9 mouse cellular contexts compared by ENCODE assay signal in genomic region chr2:152544691-152545090, GRCm38 (mm10). TPM values are rescaled to one million over a fixed set of nuclear protein-coding genes. Genes with fewer than 3 reads are reported as not detected.
DNase-seq lines count a peak whose midpoint lies in the region; ATAC-seq and TF ChIP-seq lines count a peak whose summit lies in the region.
"Had no signal": no experiment of that assay in that cellular context is flagged by ENCODE, and none has a peak within 500 bp of the region (broad histone marks: within the 10 kb centered on the region; RNA-seq: fewer than 3 reads in every experiment).

No protein-coding gene starts in this region.

- H3K4me3 ChIP-seq in cortical plate, adult 2 months (ENCODE audit: insufficient read depth, low read length) = no peak overlapping the region
- no peak overlapping the region for H3K4me3 ChIP-seq in hindbrain, embryonic 13.5 days

- TF ChIP-seq POLR2A in cortical plate, adult 2 months (IDR thresholded peaks at IDR 0.05; ENCODE audit: extremely low read depth, insufficient read depth, low read length) = no peak

- no peak overlapping the region for H3K4me2 ChIP-seq in hindbrain, embryonic 13.5 days

- H3K36me3 ChIP-seq in hindbrain, embryonic 13.5 days = no peaks in the 10 kb centered on the region

- WGBS in hindbrain, embryonic 13.5 days = 27% methylated on average over 4 of the region's 4 CpGs

- H3K4me1 ChIP-seq in cortical plate, adult 2 months (ENCODE audit: control insufficient read depth, insufficient read depth, low read length) = no peaks in the 10 kb centered on the region
- H3K4me1 ChIP-seq in hindbrain, embryonic 13.5 days (replicated peaks) = no peaks in the 10 kb centered on the region

- peak; percentile 3 to 5 for DNase-seq in heart, adult 18-20 months
- DNase-seq in heart, adult 11 months = no peak
- peak; percentile 36 for DNase-seq in WW6 (ENCODE audit: low read depth, low spot score)
- peak; percentile 84 for DNase-seq in layer of hippocampus, adult 9-11 months
- peak; percentile 75 for DNase-seq in testis, postnatal 10 days (ENCODE audit: low spot score)

- ATAC-seq in hindbrain, embryonic 13.5 days (ENCODE audit: low FRiP score) = 0 out of 2 replicates have a peak, but pooled peaks have one; percentile 52
- peak; percentile 43; the same call in 1 of the 2 replicates for ATAC-seq in megakaryocyte, adult 5-6 weeks (ENCODE audit: poor library complexity, severe bottlenecking)

- H3K9me3 ChIP-seq in hindbrain, embryonic 13.5 days = no peaks in the 10 kb centered on the region

- TF ChIP-seq CTCF in cortical plate, adult 2 months (IDR thresholded peaks at IDR 0.05; ENCODE audit: extremely low read depth, insufficient read depth, low read length) = peak; percentile 65

- H3K27me3 ChIP-seq in hindbrain, embryonic 13.5 days = no peaks in the 10 kb centered on the region

- H3K27ac ChIP-seq in cortical plate, adult 2 months (ENCODE audit: insufficient read depth, low read length) = no peak overlapping the region
- H3K27ac ChIP-seq in hindbrain, embryonic 13.5 days = no peak overlapping the region

- H3K9ac ChIP-seq in hindbrain, embryonic 13.5 days = no peak overlapping the region

RNA-seq across cellular contexts. Expression of gene Defb29, which starts 4.8 kb away (rescaled TPM):
- not detected for total RNA-seq in heart, adult 18-20 months (2021)
- not detected in 2 replicates for polyA plus RNA-seq in cortical plate, adult 2 months (2012; rRNA removed)
- not detected in 2 replicates for polyA plus RNA-seq in hindbrain, embryonic 13.5 days (2015; fragmentation: Nextera tagmentation; extraction: Ambion mirVana)
- total RNA-seq in megakaryocyte, adult 5-6 weeks (2015) = not detected in 2 replicates
- not detected in 2 replicates for total RNA-seq in megakaryocyte, adult 5-6 weeks (2017)
- polyA plus RNA-seq: liver, embryonic 16.5 days had no signal

RNA-seq across cellular contexts. Expression of gene Gm17416, which starts 24.4 kb away (rescaled TPM):
- total RNA-seq in heart, adult 18-20 months (2021) = not detected
- polyA plus RNA-seq in cortical plate, adult 2 months (2012; rRNA removed) = not detected in 2 replicates
- polyA plus RNA-seq in hindbrain, embryonic 13.5 days (2015; fragmentation: Nextera tagmentation; extraction: Ambion mirVana) = not detected in 2 replicates
- total RNA-seq in megakaryocyte, adult 5-6 weeks (2015) = not detected in 2 replicates
- not detected in 2 replicates for total RNA-seq in megakaryocyte, adult 5-6 weeks (2017)
- polyA plus RNA-seq: liver, embryonic 16.5 days had no signal

RNA-seq across cellular contexts. Expression of gene Defb28, which starts 26.6 kb away (rescaled TPM):
- total RNA-seq in heart, adult 18-20 months (2021) = not detected
- polyA plus RNA-seq in cortical plate, adult 2 months (2012; rRNA removed) = not detected in 2 replicates
- not detected in 2 replicates for polyA plus RNA-seq in hindbrain, embryonic 13.5 days (2015; fragmentation: Nextera tagmentation; extraction: Ambion mirVana)
- not detected in 2 replicates for total RNA-seq in megakaryocyte, adult 5-6 weeks (2015)
- total RNA-seq in megakaryocyte, adult 5-6 weeks (2017) = not detected in 2 replicates
- polyA plus RNA-seq: liver, embryonic 16.5 days had no signal

RNA-seq across cellular contexts. Expression of gene Defb21, which starts 27.9 kb away (rescaled TPM):
- not detected for total RNA-seq in heart, adult 18-20 months (2021)
- polyA plus RNA-seq in cortical plate, adult 2 months (2012; rRNA removed) = not detected in 2 replicates
- not detected in 2 replicates for polyA plus RNA-seq in hindbrain, embryonic 13.5 days (2015; fragmentation: Nextera tagmentation; extraction: Ambion mirVana)
- total RNA-seq in megakaryocyte, adult 5-6 weeks (2015) = not detected in 2 replicates
- not detected in 2 replicates for total RNA-seq in megakaryocyte, adult 5-6 weeks (2017)
- polyA plus RNA-seq: liver, embryonic 16.5 days had no signal

RNA-seq across cellular contexts. Expression of gene Defb26, which starts 33.2 kb away (rescaled TPM):
- not detected for total RNA-seq in heart, adult 18-20 months (2021)
- not detected in 2 replicates for polyA plus RNA-seq in cortical plate, adult 2 months (2012; rRNA removed)
- not detected in 2 replicates for polyA plus RNA-seq in hindbrain, embryonic 13.5 days (2015; fragmentation: Nextera tagmentation; extraction: Ambion mirVana)
- total RNA-seq in megakaryocyte, adult 5-6 weeks (2015) = not detected in 2 replicates
- not detected in 2 replicates for total RNA-seq in megakaryocyte, adult 5-6 weeks (2017)
- polyA plus RNA-seq: liver, embryonic 16.5 days had no signal
